Mouse (Mus musculus) E14TG2a.4 (cell line): ENCODE results near the gene Btbd10.

Source experiments
- H3K27me3 ChIP-seq: 2 replicates; pipeline ENCODE4 v1.6.1; 2014; ENCODE audit warnings: low read length, control low read depth; ENCODE audit not compliant: insufficient read depth
- H3K36me3 ChIP-seq: 2 replicates; pipeline ENCODE4 v1.6.1; 2014; ENCODE audit warnings: low read length, control low read depth; ENCODE audit not compliant: insufficient read depth
- H3K4me1 ChIP-seq: replicated peaks from 2 replicates; pipeline ENCODE4 v1.6.1; 2014; ENCODE audit warnings: low read depth, low read length, control low read depth
- H3K4me3 ChIP-seq: replicated peaks from 2 replicates; pipeline ENCODE4 v1.5.1; 2014; ENCODE audit warnings: mild to moderate bottlenecking, low read length
- H3K9me3 ChIP-seq: 2 replicates; pipeline ENCODE4 v1.6.1; 2014; ENCODE audit warnings: low read length, control low read depth
- CTCF ChIP-seq: conservative IDR thresholded peaks from 2 replicates; pipeline ENCODE4 v1.5.1; 2014; ENCODE audit warnings: low read length
- NANOG ChIP-seq: IDR thresholded peaks from 2 replicates; pipeline ENCODE4 v1.6.1; 2014; ENCODE audit warnings: borderline replicate concordance, low read length, mixed read lengths
- POU5F1 ChIP-seq: IDR thresholded peaks from 2 replicates; pipeline ENCODE4 v1.6.1; 2014; ENCODE audit warnings: low read length, borderline replicate concordance

Gene Btbd10

GRCm38 (mm10) chr7:113279246-113279645, 89.9 kb downstream of the Btbd10 start:
- H3K27me3 ChIP-seq = no peaks in the 10 kb centered on the region
- no peak overlapping the region for H3K4me3 ChIP-seq
- peaks cover 7% of the 10 kb centered on the region; the same call in 1 of the 2 replicates for H3K36me3 ChIP-seq
- peaks cover 29% of the 10 kb centered on the region for H3K4me1 ChIP-seq
- no peaks in the 10 kb centered on the region for H3K9me3 ChIP-seq
- TF ChIP-seq CTCF = no peak
- TF ChIP-seq NANOG = no peak
- no peak for TF ChIP-seq POU5F1

GRCm38 (mm10) chr7:113278493-113278892, 90.7 kb downstream of the Btbd10 start:
- no peaks in the 10 kb centered on the region for H3K27me3 ChIP-seq
- peaks cover 29% of the 10 kb centered on the region for H3K4me1 ChIP-seq
- H3K9me3 ChIP-seq = no peaks in the 10 kb centered on the region
- TF ChIP-seq NANOG (no peak), POU5F1 (no peak), CTCF (no peak)
- H3K4me3 ChIP-seq = no peak overlapping the region
- H3K36me3 ChIP-seq = peaks cover 3% of the 10 kb centered on the region; the same call in 1 of the 2 replicates

- Histone ChIP-seq H3K36me3 (no peaks in the 10 kb centered on the region), H3K4me3 (no peak overlapping the region), H3K27me3 (no peaks in the 10 kb centered on the region), H3K9me3 (no peaks in the 10 kb centered on the region), H3K4me1 (peaks cover 33% of the 10 kb centered on the region)
- no peak for TF ChIP-seq CTCF
- no peak for TF ChIP-seq POU5F1
- TF ChIP-seq NANOG = no peak
Measured at GRCm38 (mm10) chr7:113277245-113277644, 91.9 kb downstream of the Btbd10 start.

DNA sequence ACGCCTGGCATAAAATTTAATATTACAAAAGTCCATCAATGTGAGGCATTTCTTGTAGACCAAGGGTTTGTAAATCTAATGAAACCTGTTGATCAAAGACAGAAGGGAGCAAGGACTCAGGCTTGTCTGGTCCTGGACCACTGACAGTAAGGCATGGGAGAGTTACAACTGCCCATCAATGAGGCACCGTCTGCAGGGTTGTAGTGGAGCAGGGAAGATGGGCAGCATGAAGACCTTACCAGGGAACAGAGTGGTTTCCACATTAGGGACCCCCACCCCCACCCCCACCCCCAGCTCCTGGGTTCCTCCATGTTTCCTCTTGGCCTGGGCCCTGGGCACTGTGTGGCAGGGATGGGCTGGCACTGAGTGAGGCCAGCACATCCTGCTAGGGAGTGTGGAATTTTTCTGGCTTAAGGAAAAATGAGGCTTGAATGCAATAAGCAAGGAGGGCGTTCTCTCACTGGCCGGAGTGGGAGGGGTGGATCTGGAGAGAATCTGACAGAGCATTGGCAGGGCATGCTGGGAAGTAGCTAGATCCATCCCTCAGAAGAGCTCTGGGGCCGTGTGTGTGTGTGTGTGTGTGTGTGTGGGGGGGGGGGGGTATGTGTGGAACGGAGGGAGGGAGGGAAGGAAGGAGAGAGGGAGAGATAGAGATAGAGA, 96.7 kb downstream of the Btbd10 start:
- H3K4me3 ChIP-seq = no peak overlapping the region
- H3K4me1 ChIP-seq = peaks cover 39% of the 10 kb centered on the region
- no peaks in the 10 kb centered on the region for H3K36me3 ChIP-seq
- TF ChIP-seq POU5F1 (no peak), CTCF (no peak), NANOG (no peak)
- no peaks in the 10 kb centered on the region for H3K27me3 ChIP-seq
- H3K9me3 ChIP-seq = no peaks in the 10 kb centered on the region

- peaks cover 49% of the 10 kb centered on the region for H3K4me1 ChIP-seq
- no peaks in the 10 kb centered on the region for H3K36me3 ChIP-seq
- no peaks in the 10 kb centered on the region for H3K27me3 ChIP-seq
- 0 out of 2 replicates have a peak overlapping the region, but pooled peaks have one; percentile 21 for H3K4me3 ChIP-seq
- no peaks in the 10 kb centered on the region for H3K9me3 ChIP-seq
- TF ChIP-seq POU5F1 = no peak
- TF ChIP-seq CTCF = no peak
- TF ChIP-seq NANOG = no peak
Measured at GRCm38 (mm10) chr7:113270991-113271390, 98.2 kb downstream of the Btbd10 start.

- H3K36me3 ChIP-seq = no peaks in the 10 kb centered on the region
- H3K9me3 ChIP-seq = no peaks in the 10 kb centered on the region
- H3K4me3 ChIP-seq = peak overlapping the region; percentile 21; the same call in 1 of the 2 replicates
- H3K4me1 ChIP-seq = peaks cover 52% of the 10 kb centered on the region
- TF ChIP-seq NANOG = no peak
- TF ChIP-seq POU5F1 = no peak
- no peak for TF ChIP-seq CTCF
- no peaks in the 10 kb centered on the region for H3K27me3 ChIP-seq
Measured at GRCm38 (mm10) chr7:113270551-113270950, 98.6 kb downstream of the Btbd10 start.

- no peak overlapping the region for H3K4me3 ChIP-seq
- H3K4me1 ChIP-seq = peaks cover 59% of the 10 kb centered on the region
- H3K27me3 ChIP-seq = no peaks in the 10 kb centered on the region
- no peaks in the 10 kb centered on the region for H3K36me3 ChIP-seq
- TF ChIP-seq POU5F1 (no peak), NANOG (no peak), CTCF (no peak)
- no peaks in the 10 kb centered on the region for H3K9me3 ChIP-seq
Measured at GRCm38 (mm10) chr7:113269921-113270320, 99.3 kb downstream of the Btbd10 start.

GRCm38 (mm10) chr7:113269081-113269480, 100.1 kb downstream of the Btbd10 start:
- Histone ChIP-seq H3K9me3 (no peaks in the 10 kb centered on the region), H3K4me1 (peaks cover 67% of the 10 kb centered on the region), H3K36me3 (no peaks in the 10 kb centered on the region), H3K4me3 (no peak overlapping the region), H3K27me3 (no peaks in the 10 kb centered on the region)
- TF ChIP-seq NANOG (no peak), POU5F1 (no peak), CTCF (no peak)

GRCm38 (mm10) chr7:113268287-113268686, 100.9 kb downstream of the Btbd10 start:
- Histone ChIP-seq H3K27me3 (no peaks in the 10 kb centered on the region), H3K36me3 (no peaks in the 10 kb centered on the region), H3K4me1 (peaks cover 73% of the 10 kb centered on the region), H3K9me3 (no peaks in the 10 kb centered on the region), H3K4me3 (no peak overlapping the region)
- TF ChIP-seq CTCF (peak; percentile 68), POU5F1 (no peak), NANOG (no peak)
